Mouse (Mus musculus): ENCODE results near the gene Syce1. TPM values are rescaled to one million over a fixed set of nuclear protein-coding genes. Genes with fewer than 3 reads are reported as not detected.
A peak's percentile ranks its signal among the peaks of the same experiment; 100 is the strongest.
"Not testable (repeated sequence)": the region's sequence is repeated elsewhere in the genome, so short reads cannot be mapped to it uniquely, and the experiment has no call there.

The Syce1 gene
- polyA plus RNA-seq, 1 experiment from 2014 or later: 0.26 TPM

GRCm38 (mm10) chr7:140812850-140813249, 25.2 kb upstream of the Syce1 start:
- Histone ChIP-seq H3K27ac (no peak overlapping the region), H3K36me3 (peaks cover 39% of the 10 kb centered on the region), H3K4me3 (no peak overlapping the region), H3K4me1 (replicated peaks) (peaks cover 8% of the 10 kb centered on the region; the same call in 1 of the 2 replicates), H3K27me3 (no peaks in the 10 kb centered on the region), H3K4me2 (no peak overlapping the region), H3K9ac (no peak overlapping the region), H3K9me3 (no peaks in the 10 kb centered on the region)
- ATAC-seq (ENCODE audit: low FRiP score): no peak
- WGBS: 94% methylated on average over 12 of the region's 12 CpGs

GRCm38 (mm10) chr7:140811714-140812113, 24.1 kb upstream of the Syce1 start:
- peak; percentile 36; the same call in 1 of the 2 replicates for ATAC-seq (ENCODE audit: low FRiP score)
- no peak overlapping the region for H3K4me3 ChIP-seq
- no peaks in the 10 kb centered on the region for H3K4me1 ChIP-seq (replicated peaks)
- no peak overlapping the region for H3K27ac ChIP-seq
- peaks cover 46% of the 10 kb centered on the region for H3K36me3 ChIP-seq
- H3K4me2 ChIP-seq: no peak overlapping the region
- no peaks in the 10 kb centered on the region for H3K9me3 ChIP-seq
- 82% methylated on average over 13 of the region's 13 CpGs for WGBS
- H3K27me3 ChIP-seq: no peaks in the 10 kb centered on the region
- no peak overlapping the region for H3K9ac ChIP-seq

- H3K9me3 ChIP-seq: no peaks in the 10 kb centered on the region
- no peaks in the 10 kb centered on the region for H3K4me1 ChIP-seq (replicated peaks)
- H3K9ac ChIP-seq: no peak overlapping the region
- H3K4me3 ChIP-seq: no peak overlapping the region
- 93% methylated on average over 6 of the region's 6 CpGs for WGBS
- H3K27ac ChIP-seq: no peak overlapping the region
- no peaks in the 10 kb centered on the region for H3K27me3 ChIP-seq
- no peak for ATAC-seq (ENCODE audit: low FRiP score)
- peaks cover 50% of the 10 kb centered on the region for H3K36me3 ChIP-seq
- H3K4me2 ChIP-seq: no peak overlapping the region
Observed at GRCm38 (mm10) chr7:140810496-140810895, 22.8 kb upstream of the Syce1 start.

GRCm38 (mm10) chr7:140805704-140806103, 18.1 kb upstream of the Syce1 start:
- Histone ChIP-seq H3K36me3 (peaks cover 21% of the 10 kb centered on the region), H3K4me2 (no peak overlapping the region), H3K27ac (no peak overlapping the region), H3K27me3 (no peaks in the 10 kb centered on the region), H3K9ac (no peak overlapping the region), H3K9me3 (no peaks in the 10 kb centered on the region), H3K4me1 (replicated peaks) (no peaks in the 10 kb centered on the region), H3K4me3 (no peak overlapping the region)
- WGBS: 14% methylated on average over 1 of the region's 1 CpGs
- no peak for ATAC-seq (ENCODE audit: low FRiP score)

GRCm38 (mm10) chr7:140802629-140803028, 15.0 kb upstream of the Syce1 start:
- H3K9ac ChIP-seq: no peak overlapping the region
- no peak overlapping the region for H3K4me2 ChIP-seq
- 74% methylated on average over 6 of the region's 6 CpGs for WGBS
- peaks cover 13% of the 10 kb centered on the region for H3K36me3 ChIP-seq
- no peaks in the 10 kb centered on the region for H3K4me1 ChIP-seq (replicated peaks)
- H3K27ac ChIP-seq: no peak overlapping the region
- no peak overlapping the region for H3K4me3 ChIP-seq
- H3K27me3 ChIP-seq: no peaks in the 10 kb centered on the region
- no peaks in the 10 kb centered on the region for H3K9me3 ChIP-seq
- no peak for ATAC-seq (ENCODE audit: low FRiP score)

GRCm38 (mm10) chr7:140798212-140798611, 10.6 kb upstream of the Syce1 start:
- Histone ChIP-seq H3K36me3 (no peaks in the 10 kb centered on the region), H3K4me3 (no peak overlapping the region), H3K9ac (no peak overlapping the region), H3K27me3 (no peaks in the 10 kb centered on the region), H3K4me1 (replicated peaks) (no peaks in the 10 kb centered on the region), H3K4me2 (no peak overlapping the region), H3K9me3 (no peaks in the 10 kb centered on the region), H3K27ac (no peak overlapping the region)
- no peak for ATAC-seq (ENCODE audit: low FRiP score)
- 70% methylated on average over 2 of the region's 2 CpGs for WGBS

GRCm38 (mm10) chr7:140797619-140798018, 10.0 kb upstream of the Syce1 start:
- no peaks in the 10 kb centered on the region for H3K27me3 ChIP-seq

GRCm38 (mm10) chr7:140793541-140793940, 5.9 kb upstream of the Syce1 start:
- no peak overlapping the region for H3K4me3 ChIP-seq
- WGBS: 79% methylated on average over 4 of the region's 4 CpGs
- no peaks in the 10 kb centered on the region for H3K36me3 ChIP-seq
- H3K4me2 ChIP-seq: no peak overlapping the region
- peaks cover 4% of the 10 kb centered on the region; the same call in 1 of the 2 replicates for H3K9me3 ChIP-seq
- ATAC-seq (ENCODE audit: low FRiP score): no peak
- no peaks in the 10 kb centered on the region for H3K4me1 ChIP-seq (replicated peaks)
- H3K9ac ChIP-seq: no peak overlapping the region
- H3K27me3 ChIP-seq: no peaks in the 10 kb centered on the region
- H3K27ac ChIP-seq: no peak overlapping the region

More at GRCm38 (mm10) chr7:140797619-140798018, 10.0 kb upstream of the Syce1 start:
- Histone ChIP-seq H3K27ac (no peak overlapping the region), H3K4me1 (replicated peaks) (no peaks in the 10 kb centered on the region), H3K4me3 (no peak overlapping the region), H3K9me3 (no peaks in the 10 kb centered on the region), H3K36me3 (no peaks in the 10 kb centered on the region), H3K9ac (no peak overlapping the region), H3K4me2 (no peak overlapping the region)
- no peak for ATAC-seq (ENCODE audit: low FRiP score)
- WGBS: 80% methylated on average over 3 of the region's 3 CpGs

GRCm38 (mm10) chr7:140788053-140788435, 392 bp upstream of the Syce1 start:
- 91% methylated on average over 7 of the region's 7 CpGs for WGBS
- Histone ChIP-seq H3K4me3 (no peak overlapping the region), H3K27ac (no peak overlapping the region), H3K9ac (no peak overlapping the region), H3K27me3 (no peaks in the 10 kb centered on the region), H3K4me1 (replicated peaks) (no peaks in the 10 kb centered on the region), H3K36me3 (no peaks in the 10 kb centered on the region), H3K9me3 (peaks cover 4% of the 10 kb centered on the region; the same call in 1 of the 2 replicates), H3K4me2 (no peak overlapping the region)
- no peak for ATAC-seq (ENCODE audit: low FRiP score)

- H3K9ac ChIP-seq: no peak overlapping the region
- WGBS: 87% methylated on average over 4 of the region's 4 CpGs
- H3K27ac ChIP-seq: no peak overlapping the region
- H3K4me3 ChIP-seq: no peak overlapping the region
- no peaks in the 10 kb centered on the region for H3K36me3 ChIP-seq
- H3K27me3 ChIP-seq: no peaks in the 10 kb centered on the region
- H3K9me3 ChIP-seq: no peaks in the 10 kb centered on the region
- no peak for ATAC-seq (ENCODE audit: low FRiP score)
- no peak overlapping the region for H3K4me2 ChIP-seq
- no peaks in the 10 kb centered on the region for H3K4me1 ChIP-seq (replicated peaks)
Observed at GRCm38 (mm10) chr7:140780548-140780947, 7.1 kb downstream of the Syce1 start.

GRCm38 (mm10) chr7:140765888-140766739, 21.5 kb downstream of the Syce1 start:
- Histone ChIP-seq H3K9ac (no peak overlapping the region), H3K4me2 (no peak overlapping the region), H3K36me3 (no peaks in the 10 kb centered on the region), H3K27me3 (no peaks in the 10 kb centered on the region), H3K4me1 (replicated peaks) (no peaks in the 10 kb centered on the region), H3K4me3 (no peak overlapping the region), H3K27ac (no peak overlapping the region), H3K9me3 (no peaks in the 10 kb centered on the region)
- ATAC-seq (ENCODE audit: low FRiP score): no peak
- 81% methylated on average over 12 of the region's 12 CpGs for WGBS

- ATAC-seq (ENCODE audit: low FRiP score); H3K4me3 ChIP-seq; H3K27ac ChIP-seq; H3K9ac ChIP-seq; H3K36me3 ChIP-seq; H3K4me2 ChIP-seq; H3K27me3 ChIP-seq; H3K9me3 ChIP-seq; H3K4me1 ChIP-seq (replicated peaks): not testable (repeated sequence)
- 68% methylated on average over 1 of the region's 1 CpGs for WGBS
Observed at GRCm38 (mm10) chr7:140765391-140765790, 22.3 kb downstream of the Syce1 start.

GRCm38 (mm10) chr7:140763447-140764020, 24.1 kb downstream of the Syce1 start, which contains the start of gene Cyp2e1:
Cyp2e1 (plus strand) TSS chr7:140763739.
- Histone ChIP-seq H3K27me3 (no peaks in the 10 kb centered on the region), H3K9ac (no peak within 1 kb of the TSS), H3K4me3 (no peak within 1 kb of the TSS), H3K9me3 (no peaks in the 10 kb centered on the region), H3K4me2 (no peak within 1 kb of the TSS), H3K36me3 (no peaks in the 10 kb centered on the region), H3K27ac (no peak within 1 kb of the TSS), H3K4me1 (replicated peaks) (no peaks in the 10 kb centered on the region)
- 93% methylated on average over 7 of the region's 7 CpGs for WGBS
- ATAC-seq (ENCODE audit: low FRiP score): no peak

Measured in hindbrain, embryonic 13.5 days (tissue).